Mouse (Mus musculus): Measurements from ENCODE around the gene Hrg.
"Not testable (repeated sequence)": the region's sequence is repeated elsewhere in the genome, so short reads cannot be mapped to it uniquely, and the experiment has no call there.

Hrg gene

DNA sequence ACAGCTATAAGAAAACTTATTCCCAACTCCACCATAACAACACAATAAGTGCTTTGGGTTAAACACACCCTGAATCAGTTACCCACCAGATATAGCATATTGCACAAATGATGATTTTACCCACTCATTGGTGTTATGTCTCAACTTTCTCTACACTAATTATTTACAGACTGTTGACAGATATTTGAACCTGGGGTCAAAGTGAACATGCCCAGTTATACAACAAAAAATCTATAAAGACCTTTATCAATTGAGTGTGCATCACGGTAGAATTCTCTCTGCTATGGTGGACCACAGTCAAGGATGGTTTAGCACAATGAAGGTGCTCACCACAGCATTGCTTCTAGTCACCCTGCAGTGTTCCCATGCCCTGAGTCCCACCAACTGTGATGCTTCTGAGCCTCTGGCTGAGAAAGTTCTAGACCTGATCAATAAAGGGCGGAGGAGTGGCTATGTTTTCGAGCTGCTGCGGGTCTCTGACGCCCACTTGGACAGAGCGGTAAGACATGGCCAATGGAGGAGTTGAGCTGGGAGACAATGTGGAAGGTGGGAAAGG is at the start of gene Hrg:
TSS of gene Hrg (plus strand) at position 233 of the 556 bp plus-strand sequence.
- DNase-seq (ENCODE audit: low spot score) = no peak

DNA sequence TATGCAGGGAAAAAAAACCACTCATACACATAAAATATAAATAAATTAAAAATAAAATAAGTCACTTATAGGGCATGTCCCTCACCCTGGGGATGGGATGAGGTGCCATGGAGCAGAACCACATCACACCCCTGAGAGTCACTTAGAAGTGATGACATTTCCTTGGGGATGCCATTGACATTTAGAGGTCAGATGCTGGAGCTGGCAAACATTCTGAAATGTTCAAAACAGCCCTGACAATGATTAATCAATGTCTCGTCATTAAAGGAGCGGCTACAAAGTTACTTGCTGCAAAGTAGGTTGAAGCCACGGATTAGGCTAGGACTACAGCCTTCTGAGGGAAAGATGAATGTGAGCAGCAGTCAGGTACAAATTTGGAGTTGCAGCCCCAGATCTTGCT is 49.5 kb upstream of the Hrg start:
- DNase-seq (ENCODE audit: low spot score) = no peak

DNA sequence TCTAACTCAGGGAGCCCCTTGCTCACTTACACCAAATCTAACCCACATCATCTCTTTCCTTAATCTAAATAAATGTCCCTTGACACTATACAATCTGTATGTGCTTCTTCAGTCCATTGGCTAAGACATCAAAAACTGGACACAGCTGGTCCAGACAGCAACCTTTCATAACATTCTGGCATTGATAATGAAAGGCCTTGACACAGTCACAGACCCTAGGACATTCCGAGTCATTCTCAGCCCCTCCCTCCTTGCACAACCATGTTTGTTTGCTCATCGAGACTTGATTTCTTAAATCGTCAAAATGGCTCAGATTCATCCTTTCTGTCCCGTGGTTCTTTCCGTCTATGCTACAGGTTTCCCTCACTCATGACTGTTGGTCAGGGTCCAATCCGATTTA is 41.6 kb upstream of the Hrg start:
- no peak for DNase-seq (ENCODE audit: low spot score)

DNA sequence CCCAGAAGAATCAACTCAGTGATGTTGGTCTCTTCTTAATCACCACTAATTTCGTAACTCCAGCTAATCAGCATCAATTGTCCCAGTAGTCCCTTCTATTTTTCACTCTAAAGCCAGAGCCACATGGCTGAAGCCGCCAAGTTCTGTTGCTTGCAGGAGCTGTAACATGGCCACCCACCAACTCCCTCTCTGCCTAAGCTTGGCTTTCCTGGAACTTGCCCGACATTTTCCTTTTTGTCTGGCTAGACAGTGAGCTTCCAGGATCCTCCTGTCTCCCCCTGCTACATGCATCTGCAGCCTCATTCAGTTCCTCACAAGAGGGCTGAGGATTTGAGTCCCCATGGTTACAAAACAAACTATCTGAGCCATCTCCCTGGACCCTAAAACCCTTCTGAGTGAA is 38.9 kb upstream of the Hrg start:
- no peak for DNase-seq (ENCODE audit: low spot score)

DNA sequence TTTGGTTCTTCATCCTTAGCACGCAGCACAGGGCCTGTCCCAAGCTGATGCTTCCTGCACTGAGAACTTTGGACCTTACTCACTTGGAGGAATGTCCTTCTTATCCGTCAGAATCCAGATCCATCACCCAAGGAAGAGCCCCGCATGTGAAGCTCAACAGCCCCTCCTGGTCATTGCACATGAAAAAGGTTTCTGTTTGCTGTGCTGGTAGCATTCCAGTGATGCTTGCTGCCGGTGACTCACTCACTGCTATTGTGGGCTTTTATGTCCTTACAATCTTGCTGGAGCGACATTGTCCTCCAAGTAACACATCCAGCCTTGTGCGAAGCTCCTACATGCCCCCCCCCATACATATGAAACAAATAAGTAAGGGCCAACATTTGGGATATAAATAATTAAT is 38.0 kb upstream of the Hrg start:
- DNase-seq (ENCODE audit: low spot score) = no peak

DNA sequence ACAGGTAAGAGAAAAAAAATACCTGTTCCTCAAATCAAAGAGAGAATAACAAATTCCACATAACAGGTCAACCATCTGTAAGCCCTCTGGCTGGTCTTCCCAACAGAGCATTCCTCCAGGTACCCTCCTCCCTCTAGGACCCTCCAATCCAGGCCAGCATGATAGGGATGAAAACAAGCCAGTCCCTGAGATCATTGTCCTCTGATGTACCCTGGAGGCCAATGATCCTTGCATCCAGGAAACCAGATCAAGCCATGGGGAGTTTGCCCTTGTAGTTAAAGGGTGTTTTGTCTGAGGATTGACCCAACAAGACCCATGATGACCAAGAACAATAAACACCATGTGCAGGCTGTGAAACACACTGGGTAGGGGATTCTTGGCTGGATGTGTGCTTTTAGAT is 36.6 kb upstream of the Hrg start:
- DNase-seq (ENCODE audit: low spot score) = no peak

DNA sequence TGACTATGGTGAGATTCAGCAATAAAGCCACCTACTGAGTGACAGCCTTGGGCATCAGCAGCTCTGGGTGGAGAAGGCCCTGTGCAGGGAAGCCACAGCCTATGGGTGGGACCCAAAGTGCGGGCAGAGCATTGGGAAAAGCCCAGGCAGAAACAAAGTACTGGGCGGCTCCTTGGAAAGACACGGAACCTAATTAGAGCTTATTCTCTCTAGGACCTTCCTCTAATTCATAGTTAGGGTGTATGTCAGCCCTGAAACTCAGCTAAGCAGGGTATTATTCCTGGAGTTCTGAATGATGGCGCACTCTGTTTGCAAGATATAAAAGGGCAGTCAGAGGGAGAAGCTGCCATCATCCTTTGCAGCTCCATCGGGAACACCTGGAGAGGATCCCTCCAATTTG is 32.8 kb upstream of the Hrg start, which contains the start of gene Fetub:
TSS of gene Fetub (plus strand) at position 301 of the 400 bp plus-strand sequence.
- no peak for DNase-seq (ENCODE audit: low spot score)

DNA sequence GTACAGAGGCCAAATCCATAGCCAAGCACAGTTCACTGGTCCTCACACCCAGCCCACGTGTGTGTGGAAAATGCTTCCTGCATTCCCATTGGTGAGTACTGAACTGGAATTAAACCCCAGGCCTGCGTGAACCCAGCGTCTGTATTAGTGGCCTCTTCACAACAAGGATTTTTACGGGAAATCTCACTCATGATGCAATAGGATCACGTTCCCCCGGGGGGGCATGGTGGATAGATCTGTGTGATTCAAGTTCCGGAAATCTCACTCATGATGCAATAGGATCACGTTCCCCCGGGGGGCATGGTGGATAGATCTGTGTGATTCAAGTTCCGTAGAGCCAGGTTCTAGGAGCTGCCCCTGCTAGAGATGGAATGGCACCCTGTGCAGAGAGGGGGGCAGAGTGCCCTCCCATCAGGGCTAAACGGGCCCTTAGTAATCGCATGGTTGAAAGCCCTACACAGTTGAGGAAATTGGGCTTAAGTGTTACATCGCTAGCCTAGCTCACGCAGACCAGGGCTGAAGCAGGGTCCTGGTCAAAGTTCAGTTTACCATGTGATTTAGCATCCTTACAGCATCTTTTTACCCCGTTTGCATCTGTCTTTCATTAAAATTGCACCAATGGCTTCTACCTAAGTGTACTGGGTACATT is 32.1 kb upstream of the Hrg start:
- DNase-seq (ENCODE audit: low spot score) = no peak

DNA sequence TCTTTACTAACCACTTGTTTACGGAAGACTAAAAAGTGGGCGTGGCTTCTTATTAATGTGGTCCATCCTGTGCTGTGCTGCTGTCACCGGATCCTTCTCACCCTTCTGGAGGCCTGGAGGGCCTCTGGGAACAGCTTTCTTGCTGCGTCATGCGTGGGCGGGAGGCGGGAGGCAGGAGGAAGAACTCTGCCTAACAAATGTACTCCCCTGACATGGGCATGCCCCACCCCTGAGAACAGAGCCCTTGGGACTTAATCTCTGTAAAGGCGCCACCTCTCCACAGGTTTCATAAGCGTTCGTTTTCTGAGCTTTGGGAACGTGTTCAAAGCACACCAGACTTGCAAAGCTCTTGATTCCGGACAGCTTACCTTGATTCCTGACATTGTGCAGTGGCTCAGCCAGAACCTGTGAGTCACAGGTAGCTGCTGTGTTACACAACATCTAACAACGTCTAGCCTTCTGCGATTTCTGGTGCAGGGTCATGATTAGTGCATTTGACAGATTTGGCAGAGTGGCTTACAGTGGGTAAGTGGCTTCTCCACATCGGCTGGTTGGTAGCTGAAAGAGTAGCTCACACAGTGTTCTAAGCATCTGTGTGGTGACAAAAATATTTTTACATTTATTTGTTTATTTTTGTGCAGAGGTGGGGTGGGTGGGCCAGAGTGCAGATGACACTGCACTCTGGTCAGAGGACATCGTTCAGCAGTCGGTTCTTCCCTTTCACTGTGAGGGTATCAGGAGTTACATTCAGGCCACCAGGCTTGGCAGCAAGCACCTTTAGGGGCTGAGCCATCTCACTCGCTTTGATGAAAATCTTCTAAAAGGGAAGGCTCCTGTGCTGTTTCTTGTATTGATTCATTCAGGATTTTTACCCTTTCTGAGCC is 30.7 kb upstream of the Hrg start:
- DNase-seq (ENCODE audit: low spot score) = no peak

DNA sequence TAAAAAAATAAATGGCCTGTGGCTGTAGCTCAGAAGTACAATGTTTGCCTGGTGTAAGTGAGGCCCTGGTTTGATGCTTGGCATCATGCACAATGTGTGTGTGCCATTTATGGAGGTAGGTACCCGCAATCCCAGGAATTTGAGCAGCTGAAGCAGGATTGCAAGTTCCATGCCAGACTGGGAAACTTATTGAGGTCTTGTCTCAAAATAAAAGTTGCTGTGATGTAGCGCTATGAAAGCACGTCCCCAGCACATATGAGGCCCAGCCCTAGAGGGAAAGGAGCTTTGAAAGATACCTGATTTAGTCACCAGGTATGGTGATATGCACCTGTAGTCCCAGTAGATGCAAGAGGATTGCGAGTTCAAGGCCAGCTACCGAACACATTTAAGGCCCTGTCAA is 29.1 kb upstream of the Hrg start:
- DNase-seq (ENCODE audit: low spot score) = no peak

DNA sequence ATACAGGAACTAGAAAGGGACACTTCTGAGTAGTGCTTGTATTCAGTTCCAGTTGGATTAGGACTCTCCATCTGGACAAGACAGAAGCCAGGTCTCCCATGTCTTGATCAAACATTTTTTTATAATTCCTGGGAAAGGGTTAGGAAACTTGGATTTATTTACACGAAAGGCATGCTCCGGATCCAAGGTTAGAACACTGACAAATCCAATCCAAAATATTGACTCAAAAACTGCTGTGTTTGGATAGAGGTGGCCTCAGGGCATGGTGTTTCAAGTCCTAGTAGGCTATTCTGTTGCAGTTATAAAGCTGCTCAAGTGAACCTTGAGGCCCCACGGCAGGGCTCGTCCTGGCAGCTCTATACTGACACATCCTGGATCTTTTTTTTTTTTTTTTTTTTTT is 28.4 kb upstream of the Hrg start:
- DNase-seq (ENCODE audit: low spot score) = no peak

DNA sequence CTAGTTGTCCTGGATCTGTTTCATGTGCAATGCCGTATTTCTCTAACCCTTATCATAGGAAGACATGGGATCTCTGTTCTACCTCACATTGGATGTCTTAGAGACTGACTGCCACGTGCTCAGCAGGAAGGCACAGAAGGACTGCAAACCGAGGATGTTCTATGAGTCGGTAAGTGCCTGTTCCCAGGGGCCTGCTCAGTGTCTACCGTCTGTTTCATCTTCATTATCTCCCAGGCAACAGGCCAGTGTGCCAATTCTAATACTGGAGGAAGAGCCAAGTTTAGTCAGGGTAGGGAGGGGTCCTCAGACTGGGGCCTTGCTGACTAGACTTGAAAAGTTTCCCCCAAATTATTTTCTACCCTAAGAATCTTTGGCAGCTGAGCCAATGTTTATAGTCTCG is 21.3 kb upstream of the Hrg start:
- DNase-seq (ENCODE audit: low spot score) = no peak

DNA sequence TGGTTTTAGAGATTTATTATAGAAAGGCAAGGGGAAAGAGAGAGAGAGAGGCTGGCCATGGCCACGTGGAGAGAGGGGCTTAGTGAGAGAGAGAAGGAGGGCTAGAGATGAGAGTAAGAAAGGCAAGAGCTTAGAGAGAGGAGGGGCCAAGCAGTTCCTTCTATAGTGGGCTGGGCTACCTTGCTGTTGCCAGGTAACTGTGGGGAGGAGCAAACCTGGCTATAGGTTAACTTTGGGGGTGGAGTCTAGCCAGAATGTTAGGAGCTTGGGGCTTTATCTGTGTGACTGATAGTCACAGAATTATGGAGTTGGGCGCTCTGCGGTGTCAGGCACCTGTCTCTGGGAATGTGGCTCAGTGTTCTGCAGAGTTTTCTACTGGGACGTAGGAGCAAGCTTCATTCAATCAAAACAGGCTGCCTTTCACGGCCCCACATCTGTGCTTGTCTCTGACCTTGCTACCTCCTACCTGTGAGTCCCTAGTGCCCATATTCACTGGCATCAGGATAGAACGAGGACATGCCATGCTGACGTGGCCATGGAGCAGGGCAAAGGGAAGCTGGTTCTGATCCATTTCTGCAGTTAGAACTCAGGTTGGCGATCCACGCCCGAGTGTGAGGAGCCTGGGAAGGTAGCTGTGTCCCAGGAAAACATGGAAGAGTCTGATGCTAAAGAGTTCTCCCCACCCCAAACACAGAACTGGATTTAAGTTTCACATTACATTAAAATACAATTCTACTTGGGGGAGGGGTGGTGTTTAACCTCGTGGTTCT is 19.3 kb upstream of the Hrg start:
- no peak for DNase-seq (ENCODE audit: low spot score)

DNA sequence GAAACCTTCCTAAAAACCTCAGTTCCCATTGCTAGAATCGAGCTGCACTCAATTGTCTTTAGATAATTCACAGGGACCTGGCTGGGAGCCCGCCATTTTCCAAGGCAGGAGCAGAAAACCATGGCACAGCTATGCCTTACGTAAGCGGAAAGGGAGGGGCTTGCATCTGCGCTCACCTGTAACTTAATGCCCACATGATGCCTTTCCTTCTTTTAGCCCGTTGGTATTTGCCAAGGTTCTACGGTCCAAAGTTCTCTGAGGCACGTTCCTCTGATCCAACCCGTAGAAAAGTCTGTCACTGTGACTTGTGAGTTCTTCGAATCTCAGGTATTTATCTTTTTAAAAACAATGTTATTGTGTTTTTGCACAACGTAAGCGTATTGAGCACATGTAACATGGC is 13.2 kb upstream of the Hrg start:
- no peak for DNase-seq (ENCODE audit: low spot score)

DNA sequence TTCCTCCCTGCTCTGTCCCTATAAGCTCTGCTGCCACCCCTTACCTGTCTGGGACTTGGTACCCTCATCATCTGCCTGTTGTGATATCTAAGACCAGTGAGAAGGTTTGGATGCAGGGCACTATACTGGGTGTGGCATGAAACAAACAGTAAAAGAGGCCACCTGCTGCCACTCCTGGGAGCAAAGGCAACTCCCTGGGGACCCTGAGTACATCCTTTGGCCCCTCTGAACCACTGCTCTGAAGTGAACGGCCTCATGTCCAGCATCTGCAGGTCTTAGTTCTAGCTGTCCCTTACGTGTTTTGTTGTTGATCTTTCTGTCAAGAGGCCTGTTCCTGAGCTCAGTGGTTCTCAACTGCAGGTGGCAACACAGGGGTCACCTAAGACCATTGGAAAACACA is 12.3 kb upstream of the Hrg start:
- no peak for DNase-seq (ENCODE audit: low spot score)

DNA sequence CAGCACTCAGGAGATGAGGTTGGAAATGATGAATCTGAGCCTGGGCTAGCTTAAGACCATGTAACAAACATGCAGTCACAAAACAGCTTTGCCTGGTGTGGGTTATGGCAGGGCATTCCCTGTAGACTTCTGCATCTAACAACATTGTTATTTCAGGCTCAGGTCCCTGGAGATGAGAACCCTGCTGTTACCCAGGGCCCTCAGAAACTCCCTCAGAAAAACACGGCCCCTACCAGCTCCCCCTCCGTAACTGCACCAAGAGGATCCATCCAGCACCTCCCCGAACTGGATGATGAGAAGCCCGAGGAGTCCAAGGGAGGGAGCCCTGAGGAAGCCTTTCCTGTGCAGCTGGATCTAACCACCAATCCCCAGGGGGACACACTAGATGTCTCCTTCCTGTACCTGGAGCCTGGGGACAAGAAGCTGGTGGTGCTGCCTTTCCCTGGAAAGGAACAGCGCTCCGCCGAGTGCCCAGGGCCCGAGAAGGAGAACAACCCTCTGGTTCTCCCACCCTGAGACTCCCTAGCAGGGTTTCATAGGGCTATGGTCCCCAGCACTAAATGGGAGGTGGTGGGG is 11.7 kb upstream of the Hrg start:
- no peak for DNase-seq (ENCODE audit: low spot score)

DNA sequence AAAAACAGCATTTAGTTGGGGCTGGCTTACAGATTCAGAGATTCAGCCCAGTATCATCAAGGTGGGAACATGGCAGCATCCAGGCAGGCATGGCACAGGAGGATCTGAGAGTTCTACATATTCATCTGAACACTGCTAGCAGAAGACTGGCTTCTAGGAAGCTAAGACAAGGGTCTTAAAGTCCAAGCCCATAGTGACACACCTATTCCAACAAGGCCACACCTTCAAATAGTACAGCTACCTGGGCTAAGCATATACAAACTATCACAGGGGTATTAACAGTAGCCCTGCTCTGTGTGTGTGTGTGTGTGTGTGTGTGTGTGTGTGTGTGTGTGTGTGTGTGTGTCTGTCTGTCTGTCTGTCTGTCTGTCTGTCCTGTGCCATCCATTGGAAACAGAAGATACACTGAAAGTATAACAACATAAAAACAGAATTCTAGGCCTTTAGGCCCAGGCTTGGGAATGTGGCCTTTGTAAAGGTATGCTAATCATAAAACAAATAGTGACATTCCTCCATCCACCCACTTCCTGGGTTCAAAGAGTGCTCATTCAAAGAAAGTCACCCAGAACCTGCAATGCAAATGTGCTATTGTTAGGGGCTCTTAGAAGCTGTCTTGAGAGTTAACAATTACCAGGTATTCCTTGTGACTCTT is 8.9 kb upstream of the Hrg start:
- DNase-seq (ENCODE audit: low spot score) = not testable (repeated sequence)

DNA sequence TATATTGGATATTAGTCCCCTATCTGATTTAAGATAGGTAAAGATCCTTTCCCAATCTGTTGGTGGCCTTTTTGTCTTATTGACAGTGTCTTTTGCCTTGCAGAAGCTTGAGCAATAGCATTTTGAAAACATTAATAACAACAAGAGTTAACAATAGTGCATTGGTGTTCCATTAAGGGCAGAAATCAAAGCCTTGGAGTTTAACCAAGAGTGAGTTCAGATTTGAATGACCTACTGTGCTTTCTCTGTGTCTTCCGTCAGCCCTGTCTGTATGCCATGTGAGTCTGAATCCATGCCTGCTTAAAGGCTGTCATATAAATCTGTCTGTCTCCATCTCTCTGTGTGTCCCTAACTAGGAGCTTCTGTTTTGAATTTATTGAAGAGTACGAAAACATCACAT is 3.5 kb upstream of the Hrg start:
- DNase-seq (ENCODE audit: low spot score) = no peak

DNA sequence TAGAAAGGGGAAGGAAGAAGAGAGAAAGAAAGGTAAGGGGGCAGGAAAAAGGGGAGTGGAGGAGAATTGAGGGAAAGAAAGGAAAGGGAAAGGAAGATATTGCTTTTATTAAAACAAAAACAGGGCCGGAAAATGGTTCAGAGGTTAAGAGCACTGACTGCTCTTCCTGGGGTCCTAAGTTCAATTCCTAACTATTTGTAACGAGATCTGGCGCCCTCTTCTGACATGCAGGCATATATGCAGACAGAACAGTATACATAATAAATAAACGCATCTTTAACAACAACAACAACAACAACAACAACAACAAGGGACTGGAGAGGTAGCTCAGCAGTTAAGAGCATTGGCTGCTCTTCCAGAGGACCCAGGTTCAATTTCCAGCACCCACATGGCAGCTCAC is 2.2 kb downstream of the Hrg start:
- DNase-seq (ENCODE audit: low spot score) = no peak

DNA sequence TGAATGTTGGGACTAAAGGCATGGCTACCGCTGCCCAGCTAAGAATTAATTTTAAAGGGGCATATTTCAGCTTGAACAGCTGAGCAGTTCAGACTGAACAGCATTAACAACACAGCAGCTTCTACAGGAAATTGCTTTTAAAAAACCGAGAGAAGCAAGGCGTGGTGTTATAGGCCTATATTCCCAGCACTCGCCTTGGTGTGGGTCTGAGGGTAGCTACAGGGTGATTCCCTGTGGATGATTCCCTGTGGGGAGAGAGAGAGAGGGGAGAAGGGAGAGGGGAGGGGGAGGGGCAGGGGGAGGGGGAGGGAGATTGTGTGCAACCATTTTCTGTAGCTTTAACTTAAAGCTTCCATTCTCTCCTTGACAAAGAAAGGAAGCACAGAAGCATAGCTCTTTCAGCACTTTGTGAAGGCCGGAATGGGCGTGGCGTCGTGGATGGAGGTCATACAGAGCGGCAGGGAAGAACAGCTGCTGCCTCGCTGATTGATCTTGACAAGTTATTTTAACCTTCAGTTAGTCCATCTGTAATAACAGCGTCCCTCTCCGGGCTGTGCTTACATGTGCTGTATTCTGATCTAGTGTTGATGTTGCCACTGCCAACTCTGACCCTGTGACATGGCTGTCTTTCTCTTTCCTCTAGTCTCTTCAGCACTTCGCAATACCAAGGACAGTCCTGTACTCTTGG is 4.7 kb downstream of the Hrg start:
- DNase-seq (ENCODE audit: low spot score) = no peak

DNA sequence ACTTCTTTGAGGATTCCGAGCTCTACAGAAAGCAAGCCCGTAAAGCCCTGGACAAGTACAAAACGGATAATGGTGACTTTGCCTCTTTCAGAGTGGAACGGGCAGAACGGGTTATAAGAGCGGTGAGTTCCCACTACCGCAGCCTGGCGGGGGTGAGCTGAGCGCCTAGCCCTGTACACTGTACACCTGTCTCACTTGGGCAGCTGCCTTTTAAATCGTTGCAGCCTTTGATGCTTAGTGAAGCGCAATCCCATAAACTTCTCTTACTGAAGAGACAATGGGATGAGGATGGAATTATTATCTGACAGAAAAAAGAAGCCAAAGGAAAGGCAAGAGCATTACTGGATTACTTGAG is 5.2 kb downstream of the Hrg start:
- no peak for DNase-seq (ENCODE audit: low spot score)
